Mouse (Mus musculus): ENCODE measurements at regions not wholly inside any gene's neighbourhood (a gene's known extent, or its start where the extent isn't known, plus 50 kb on each side); places are given as distances from the start of the nearest gene placed in this dataset.

GRCm38 (mm10) chr14:95493154-95493553, 387.9 kb upstream of the 4921530L21Rik start:
- DNase-seq (ENCODE audit: low spot score in 2 of 2): no peak

GRCm38 (mm10) chr14:95493958-95494357, 387.1 kb upstream of the 4921530L21Rik start:
- no peak for DNase-seq (ENCODE audit: low spot score in 2 of 2)

GRCm38 (mm10) chr14:95515072-95515471, 366.0 kb upstream of the 4921530L21Rik start:
- DNase-seq (ENCODE audit: low spot score in 2 of 2): no peak

- no peak for DNase-seq (ENCODE audit: low spot score in 2 of 2)
These were observed 362.2 kb upstream of the 4921530L21Rik start for GRCm38 (mm10) chr14:95518837-95519236.

- no peak for DNase-seq (ENCODE audit: low spot score in 2 of 2)
These were observed 337.2 kb upstream of the 4921530L21Rik start for GRCm38 (mm10) chr14:95543863-95544262.

DNA sequence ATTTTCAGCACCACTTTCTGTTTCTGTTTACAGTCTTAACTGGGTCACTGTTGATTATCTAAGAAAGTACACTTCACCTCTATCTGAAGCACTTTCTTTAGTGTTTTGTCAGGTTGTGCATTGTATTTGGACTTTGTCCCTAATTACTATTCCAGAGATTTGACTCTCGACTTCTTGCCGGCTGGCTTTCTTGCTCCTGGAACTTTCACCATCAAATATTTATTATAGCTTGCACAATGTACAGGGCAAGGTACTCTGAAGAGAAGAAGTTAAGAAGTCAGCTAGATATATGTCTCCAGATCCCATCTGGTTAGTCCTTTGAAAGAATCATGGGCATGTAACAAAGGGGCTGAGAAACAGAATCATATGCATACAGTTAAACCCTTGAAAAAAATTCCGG, 290.0 kb upstream of the 4921530L21Rik start:
- no peak for DNase-seq (ENCODE audit: low spot score in 2 of 2)

GRCm38 (mm10) chr14:95596385-95596784, 284.7 kb upstream of the 4921530L21Rik start:
- no peak for DNase-seq (ENCODE audit: low spot score in 2 of 2)

DNA sequence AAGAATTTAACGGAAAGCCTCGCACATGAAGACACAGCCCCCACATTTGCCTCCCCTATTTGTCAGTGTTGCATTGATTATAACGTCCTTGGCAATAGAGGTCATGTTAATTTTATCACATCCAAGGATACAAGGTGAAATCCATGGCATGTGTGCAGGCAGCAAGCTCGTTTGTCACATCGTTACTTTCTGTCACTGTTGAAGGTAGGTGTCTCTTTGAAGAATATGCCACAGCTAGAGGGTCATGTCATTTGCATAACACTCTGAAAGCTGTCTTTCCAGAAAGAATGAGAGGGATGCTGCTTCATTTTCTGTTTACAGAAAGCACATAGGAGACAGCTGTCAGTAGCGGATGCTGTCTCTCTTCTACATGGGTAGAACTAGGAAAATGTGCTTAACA, 235.1 kb upstream of the 4921530L21Rik start:
- DNase-seq (ENCODE audit: low spot score in 2 of 2): no peak

- DNase-seq (ENCODE audit: low spot score in 2 of 2): no peak
These were observed 221.5 kb upstream of the 4921530L21Rik start for GRCm38 (mm10) chr14:95659552-95659951.

DNA sequence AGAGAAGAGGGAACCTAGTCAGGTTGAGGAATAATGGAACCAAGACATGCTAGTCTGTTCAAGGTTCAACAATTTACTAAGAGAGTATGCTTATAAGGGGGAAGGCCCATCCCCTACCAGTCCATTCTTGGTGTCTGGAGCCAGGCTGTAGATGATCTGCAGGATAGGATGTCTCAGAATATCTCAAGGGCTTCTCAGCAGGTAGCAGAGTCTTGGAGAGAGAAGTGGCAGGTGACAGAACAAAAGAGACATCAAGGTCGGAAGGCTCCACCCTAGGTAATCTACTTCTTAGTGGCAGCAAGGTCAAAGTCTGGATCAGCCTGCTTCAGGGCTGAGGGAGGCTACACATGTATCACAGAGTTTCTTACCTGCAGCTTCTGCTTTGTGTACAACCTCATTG, 220.2 kb upstream of the 4921530L21Rik start:
- DNase-seq (ENCODE audit: low spot score in 2 of 2): no peak

- no peak for DNase-seq (ENCODE audit: low spot score in 2 of 2)
These were observed 219.6 kb upstream of the 4921530L21Rik start for GRCm38 (mm10) chr14:95661416-95661815.

GRCm38 (mm10) chr14:95687448-95687847, 193.6 kb upstream of the 4921530L21Rik start:
- DNase-seq (ENCODE audit: low spot score in 2 of 2): no peak

- peak; percentile 26 to 30 for DNase-seq (ENCODE audit: low spot score in 2 of 2)
These were observed 192.4 kb upstream of the 4921530L21Rik start for GRCm38 (mm10) chr14:95688611-95689010.

GRCm38 (mm10) chr14:95726082-95726481, 155.0 kb upstream of the 4921530L21Rik start:
- no peak for DNase-seq (ENCODE audit: low spot score in 2 of 2)

GRCm38 (mm10) chr14:95775737-95776136, 105.3 kb upstream of the 4921530L21Rik start:
- DNase-seq (ENCODE audit: low spot score in 2 of 2): no peak

DNA sequence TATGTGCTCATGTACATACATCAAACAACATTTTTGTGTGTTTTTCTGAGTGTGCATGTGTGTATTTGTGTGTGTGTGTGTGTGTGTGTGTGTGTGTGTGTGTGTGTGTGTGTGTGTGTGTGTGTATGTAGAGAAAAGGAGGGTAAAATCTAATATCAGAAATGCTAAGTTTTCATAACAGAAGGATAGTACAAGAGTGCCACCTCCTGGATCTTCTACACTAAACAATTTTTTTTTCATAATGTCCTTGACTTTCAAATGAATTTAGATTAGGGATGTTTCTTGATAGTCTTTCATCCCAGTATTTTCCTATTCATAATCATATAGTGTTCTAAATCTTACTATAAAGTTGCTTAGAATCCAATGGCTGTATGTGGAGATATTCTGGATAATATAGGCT, 103.6 kb upstream of the 4921530L21Rik start:
- DNase-seq (ENCODE audit: low spot score in 2 of 2): no peak

All from right cerebral cortex, postnatal 10 days (tissue).